Mouse (Mus musculus): ENCODE results near the gene Smad3. TPM values are rescaled to one million over a fixed set of nuclear protein-coding genes. Genes with fewer than 3 reads are reported as not detected.
A peak's percentile ranks its signal among the peaks of the same experiment; 100 is the strongest.

Smad3 gene
- polyA plus RNA-seq, 1 experiment: 25.5 TPM

DNA sequence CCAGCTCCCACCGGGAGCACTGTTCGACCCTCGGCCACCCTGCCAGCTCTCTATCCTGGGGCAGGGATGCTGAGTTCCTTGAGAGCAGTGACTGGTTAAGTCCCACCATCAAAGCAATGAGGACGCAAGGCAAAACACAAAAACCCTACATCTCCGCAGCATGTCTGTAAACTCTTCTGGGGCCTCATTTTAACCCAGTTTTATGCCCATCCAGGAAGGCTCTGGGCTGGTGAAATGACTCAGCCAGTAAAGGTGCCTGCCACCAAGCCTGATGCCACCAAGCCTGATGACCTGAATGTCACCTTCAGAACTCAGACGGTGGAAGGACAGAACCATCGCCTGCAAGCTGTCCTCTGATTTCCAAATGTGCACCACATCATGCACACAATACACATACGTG is 4.4 kb downstream of the Smad3 start:
- TF ChIP-seq CTCF (IDR thresholded peaks at IDR 0.05; ENCODE audit: borderline replicate concordance, extremely low read depth, insufficient read depth, insufficient read length): no peak
- no peak for TF ChIP-seq POLR2A (IDR thresholded peaks at IDR 0.05; ENCODE audit: borderline replicate concordance, extremely low read depth, insufficient read depth, insufficient read length, poor library complexity, severe bottlenecking)
- DNase-seq (ENCODE audit: low read depth): no peak

DNA sequence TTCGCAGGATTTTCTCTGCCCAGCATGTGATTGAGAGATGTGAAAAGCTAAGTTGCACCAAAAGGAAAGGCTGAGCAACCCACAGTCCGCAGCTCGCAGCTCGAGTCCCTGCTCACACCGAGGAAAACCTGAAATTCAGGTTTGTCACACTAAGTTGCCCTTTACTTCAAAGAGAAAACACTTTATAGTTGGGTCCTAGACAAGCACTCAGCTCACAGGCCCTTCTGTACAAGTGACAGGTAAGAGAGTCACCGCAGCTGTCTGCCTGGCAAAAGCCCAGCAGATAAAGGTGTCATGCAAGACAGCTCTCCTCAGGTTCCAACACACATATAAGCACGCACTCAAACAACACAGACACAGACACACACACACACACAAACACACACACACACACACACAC is 5.2 kb downstream of the Smad3 start:
- TF ChIP-seq POLR2A (IDR thresholded peaks at IDR 0.05; ENCODE audit: borderline replicate concordance, extremely low read depth, insufficient read depth, insufficient read length, poor library complexity, severe bottlenecking) (no peak), CTCF (IDR thresholded peaks at IDR 0.05; ENCODE audit: borderline replicate concordance, extremely low read depth, insufficient read depth, insufficient read length) (no peak)
- DNase-seq (ENCODE audit: low read depth): no peak

DNA sequence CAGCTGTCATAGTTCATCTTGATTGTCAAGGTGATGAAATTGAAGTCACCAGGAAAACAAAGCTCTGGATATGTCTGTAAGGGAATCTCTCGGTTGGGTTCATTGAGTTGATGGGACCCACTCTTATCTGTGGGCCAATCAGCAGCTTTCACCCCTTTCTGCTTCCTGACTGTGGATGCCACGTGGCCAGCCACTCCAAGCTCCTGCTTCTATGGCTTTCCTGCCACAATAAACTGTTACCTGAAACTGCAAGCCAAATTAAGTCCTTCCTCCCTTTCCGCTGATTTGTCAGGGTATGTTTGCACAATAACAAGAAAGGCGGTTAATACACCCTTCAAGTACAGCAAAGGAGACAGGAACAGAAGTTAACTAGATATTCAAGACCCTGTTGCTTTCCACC is 6.5 kb downstream of the Smad3 start:
- TF ChIP-seq CTCF (IDR thresholded peaks at IDR 0.05; ENCODE audit: borderline replicate concordance, extremely low read depth, insufficient read depth, insufficient read length) (no peak), POLR2A (IDR thresholded peaks at IDR 0.05; ENCODE audit: borderline replicate concordance, extremely low read depth, insufficient read depth, insufficient read length, poor library complexity, severe bottlenecking) (no peak)
- no peak for DNase-seq (ENCODE audit: low read depth)

DNA sequence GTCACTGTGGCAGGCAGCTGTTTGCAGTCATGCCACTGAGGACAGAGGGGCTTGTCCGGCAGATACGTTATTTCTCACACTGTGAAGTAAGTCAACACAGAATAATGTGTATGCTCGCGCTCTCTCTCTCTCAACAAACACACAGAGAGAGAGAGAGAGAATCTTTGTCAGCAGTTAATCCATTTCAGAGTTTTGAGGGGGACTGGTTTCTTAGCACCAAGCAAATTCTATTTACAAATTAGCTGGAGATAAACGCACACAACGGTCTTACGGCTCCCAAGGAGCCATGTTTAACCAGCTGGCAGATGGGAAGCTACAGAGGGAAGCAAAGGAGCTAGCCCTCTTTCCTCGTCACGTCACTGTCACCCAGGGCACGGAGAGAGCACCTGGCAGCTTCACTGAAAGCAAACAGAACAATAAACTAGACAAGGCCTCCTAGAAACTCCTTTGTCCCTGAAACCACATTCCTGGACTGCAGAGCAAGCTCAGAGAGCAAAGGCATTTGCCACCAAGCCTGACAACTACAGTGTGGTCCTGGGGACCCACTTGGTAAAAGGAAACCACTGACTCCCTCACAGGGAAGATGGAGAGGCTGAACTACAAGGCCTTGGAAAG is 7.3 kb downstream of the Smad3 start:
- TF ChIP-seq CTCF (IDR thresholded peaks at IDR 0.05; ENCODE audit: borderline replicate concordance, extremely low read depth, insufficient read depth, insufficient read length) (no peak), POLR2A (IDR thresholded peaks at IDR 0.05; ENCODE audit: borderline replicate concordance, extremely low read depth, insufficient read depth, insufficient read length, poor library complexity, severe bottlenecking) (no peak)
- peak; percentile 39 for DNase-seq (ENCODE audit: low read depth)

DNA sequence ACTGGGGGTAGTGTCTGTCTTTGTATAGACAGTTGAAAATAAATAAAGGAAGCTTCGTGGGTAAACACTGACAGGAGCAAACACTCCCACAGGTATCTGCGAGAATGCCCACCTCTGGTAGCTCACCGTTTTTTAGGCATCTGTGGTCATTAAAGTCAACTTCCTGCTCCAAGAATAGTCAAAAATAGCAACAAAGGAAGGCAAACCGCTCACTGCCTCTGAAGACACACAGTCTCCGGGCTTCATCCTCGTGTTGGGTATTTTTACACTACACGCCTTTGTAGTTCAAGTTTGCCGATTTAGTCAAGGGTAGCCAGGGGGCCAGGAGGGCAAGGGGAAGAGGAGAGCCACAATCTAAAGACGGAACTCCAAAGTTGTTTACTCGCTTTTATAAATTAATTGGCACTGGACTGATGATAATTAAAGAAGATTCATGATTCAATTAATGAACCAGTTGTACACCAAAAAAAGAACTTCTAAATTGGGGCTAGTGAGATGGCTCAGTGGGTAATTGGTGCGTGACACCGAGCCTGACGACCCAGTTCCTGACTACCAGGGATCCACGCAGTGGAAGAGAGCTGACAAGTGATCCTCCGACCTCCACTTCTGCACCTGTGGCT is 8.4 kb downstream of the Smad3 start:
- TF ChIP-seq POLR2A (IDR thresholded peaks at IDR 0.05; ENCODE audit: borderline replicate concordance, extremely low read depth, insufficient read depth, insufficient read length, poor library complexity, severe bottlenecking): no peak
- TF ChIP-seq CTCF (IDR thresholded peaks at IDR 0.05; ENCODE audit: borderline replicate concordance, extremely low read depth, insufficient read depth, insufficient read length): no peak
- DNase-seq (ENCODE audit: low read depth): no peak

DNA sequence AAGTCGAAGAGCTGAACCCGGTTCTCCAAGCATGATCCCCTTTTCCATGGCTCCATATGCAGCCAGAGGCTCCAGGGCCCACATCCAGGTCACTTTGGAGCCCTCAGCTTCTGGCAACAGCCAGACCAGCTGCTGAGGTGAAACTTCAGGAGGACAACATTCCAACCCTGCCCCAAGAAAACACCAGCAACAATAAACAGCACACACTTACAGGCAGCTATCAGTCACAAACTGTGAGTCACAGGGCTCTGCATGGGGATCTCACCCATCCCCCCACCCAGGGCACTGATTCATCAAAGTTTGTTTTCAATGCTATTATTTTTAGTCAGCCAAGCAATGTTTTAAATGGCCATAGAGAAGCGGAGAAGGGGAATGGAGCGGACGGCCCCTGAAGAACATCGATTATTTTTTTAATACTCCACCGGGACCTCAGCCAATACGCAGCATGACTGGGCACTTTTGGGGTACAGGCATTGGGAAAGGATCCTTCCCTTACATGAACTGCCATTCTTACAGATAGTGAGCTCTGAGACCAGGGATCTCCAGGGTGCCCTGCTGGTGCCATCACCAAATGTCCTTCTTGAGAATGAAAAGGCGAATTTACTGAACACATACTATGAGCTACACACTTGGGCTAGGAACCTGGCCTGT is 10.0 kb downstream of the Smad3 start:
- TF ChIP-seq CTCF (IDR thresholded peaks at IDR 0.05; ENCODE audit: borderline replicate concordance, extremely low read depth, insufficient read depth, insufficient read length) (no peak), POLR2A (IDR thresholded peaks at IDR 0.05; ENCODE audit: borderline replicate concordance, extremely low read depth, insufficient read depth, insufficient read length, poor library complexity, severe bottlenecking) (no peak)
- DNase-seq (ENCODE audit: low read depth): no peak

DNA sequence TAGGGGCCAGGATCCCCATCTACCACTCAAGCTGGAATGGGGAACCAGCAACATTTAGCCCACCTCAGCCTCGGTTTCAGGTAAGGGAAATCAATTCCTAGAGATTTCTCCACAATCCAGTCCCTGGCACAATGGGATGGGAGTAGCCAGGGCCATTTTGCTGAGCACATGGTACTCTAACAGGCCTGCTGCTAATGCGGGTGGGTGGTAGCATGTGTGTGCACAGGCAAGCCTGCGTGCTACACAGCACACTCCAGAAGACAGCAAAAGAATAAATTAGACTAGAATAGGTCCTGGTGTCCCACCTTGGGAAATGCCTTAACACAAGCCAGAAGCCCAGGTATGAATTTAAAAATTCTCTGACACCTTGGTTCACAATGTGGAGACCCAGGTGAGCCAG is 10.8 kb downstream of the Smad3 start:
- TF ChIP-seq POLR2A (IDR thresholded peaks at IDR 0.05; ENCODE audit: borderline replicate concordance, extremely low read depth, insufficient read depth, insufficient read length, poor library complexity, severe bottlenecking): no peak
- no peak for TF ChIP-seq CTCF (IDR thresholded peaks at IDR 0.05; ENCODE audit: borderline replicate concordance, extremely low read depth, insufficient read depth, insufficient read length)
- no peak for DNase-seq (ENCODE audit: low read depth)

DNA sequence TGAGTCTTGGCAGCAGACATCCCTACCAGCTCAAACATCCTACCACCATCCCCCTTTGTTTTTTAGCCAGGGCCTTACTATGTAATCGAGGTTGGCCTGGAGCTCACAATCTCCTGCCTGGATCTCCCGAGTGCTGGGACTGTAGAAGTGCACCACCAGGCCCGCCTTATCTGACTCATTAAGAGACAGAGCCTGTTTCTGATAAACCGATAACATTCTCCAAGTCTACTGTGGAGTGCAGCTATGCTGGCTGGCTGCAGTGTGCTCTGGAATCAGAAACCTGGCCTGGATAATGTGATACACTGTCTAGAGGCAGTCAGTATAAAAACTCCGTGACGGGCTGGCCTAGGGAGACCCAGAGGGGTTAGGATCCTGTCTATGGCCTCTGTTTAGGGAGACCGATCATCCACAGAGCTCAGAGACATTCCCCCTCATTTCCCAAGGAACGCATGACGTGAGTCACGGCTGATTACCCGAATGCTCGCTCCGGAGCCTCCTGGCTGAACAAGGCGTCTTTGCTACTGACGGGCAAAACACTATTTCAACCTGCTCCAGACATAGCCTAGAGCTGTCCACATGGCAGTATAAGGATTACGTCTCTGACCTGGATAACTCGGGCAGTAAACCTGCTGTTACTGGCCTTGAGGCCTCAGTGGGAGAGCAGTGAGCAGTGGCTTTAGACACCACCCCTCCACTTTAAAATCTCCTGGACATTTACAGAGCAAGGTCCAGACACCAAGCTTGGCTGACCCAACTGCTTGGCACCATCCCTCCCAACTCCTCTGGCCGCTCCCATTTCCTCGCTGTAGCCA is 11.8 kb downstream of the Smad3 start:
- no peak for TF ChIP-seq POLR2A (IDR thresholded peaks at IDR 0.05; ENCODE audit: borderline replicate concordance, extremely low read depth, insufficient read depth, insufficient read length, poor library complexity, severe bottlenecking)
- no peak for TF ChIP-seq CTCF (IDR thresholded peaks at IDR 0.05; ENCODE audit: borderline replicate concordance, extremely low read depth, insufficient read depth, insufficient read length)
- no peak for DNase-seq (ENCODE audit: low read depth)

DNA sequence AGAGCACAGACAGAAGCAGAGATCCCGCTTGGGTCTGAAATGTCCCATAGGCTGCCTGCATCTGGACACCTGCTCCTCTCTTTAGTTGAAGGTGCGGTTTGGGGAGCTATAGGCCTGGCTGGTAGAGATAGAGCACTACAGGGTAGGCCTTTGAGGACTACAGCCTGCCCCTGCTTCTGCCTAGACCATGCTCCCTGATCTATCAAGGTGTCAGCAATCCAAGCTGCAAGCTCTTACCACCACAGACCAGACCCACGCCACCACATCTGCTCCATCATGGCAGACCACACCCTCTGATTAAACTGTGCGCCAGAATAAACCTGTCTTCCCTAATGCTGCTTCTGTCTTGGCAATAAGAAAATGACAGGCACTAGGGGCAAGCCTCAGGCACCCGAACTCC is 13.2 kb downstream of the Smad3 start:
- DNase-seq (ENCODE audit: low read depth): no peak
- no peak for TF ChIP-seq POLR2A (IDR thresholded peaks at IDR 0.05; ENCODE audit: borderline replicate concordance, extremely low read depth, insufficient read depth, insufficient read length, poor library complexity, severe bottlenecking)
- TF ChIP-seq CTCF (IDR thresholded peaks at IDR 0.05; ENCODE audit: borderline replicate concordance, extremely low read depth, insufficient read depth, insufficient read length): no peak

DNA sequence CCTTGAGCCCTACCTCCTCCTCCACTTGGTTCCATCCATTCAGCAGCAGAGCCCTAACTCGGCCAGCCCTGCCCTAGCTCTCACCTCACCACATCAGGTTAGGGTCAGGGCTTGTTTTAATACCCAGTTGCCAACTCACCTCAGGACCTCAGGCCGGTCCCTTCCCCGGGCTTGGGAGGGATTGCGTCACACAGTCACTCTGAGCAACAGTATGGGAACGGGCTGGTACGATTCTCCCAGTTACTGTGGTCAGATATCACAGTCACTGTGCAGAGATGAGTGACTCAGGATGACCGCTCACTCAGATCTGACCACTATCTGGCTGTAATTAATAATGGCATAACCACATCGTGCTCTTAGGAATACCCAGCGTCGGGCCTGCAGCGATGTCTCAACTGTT is 14.0 kb downstream of the Smad3 start:
- TF ChIP-seq POLR2A (IDR thresholded peaks at IDR 0.05; ENCODE audit: borderline replicate concordance, extremely low read depth, insufficient read depth, insufficient read length, poor library complexity, severe bottlenecking): no peak
- no peak for TF ChIP-seq CTCF (IDR thresholded peaks at IDR 0.05; ENCODE audit: borderline replicate concordance, extremely low read depth, insufficient read depth, insufficient read length)
- DNase-seq (ENCODE audit: low read depth): no peak

Measured in brain, embryonic 14.5 days (tissue).